Mouse (Mus musculus) embryonic facial prominence, embryonic 13.5 days (tissue): ENCODE results near the gene Bcar1. TPM values are rescaled to one million over a fixed set of nuclear protein-coding genes. Genes with fewer than 3 reads are reported as not detected.

Experiments
- ATAC-seq: fragments of 200-750 bp; cut with Nextera tagmentation; 2 replicates; pipeline ENCODE4 v1.8.0; 2017; ENCODE audit warnings: low read depth; ENCODE audit not compliant: insufficient number of reproducible peaks, insufficient read depth, low FRiP score, low TSS enrichment
- H3K27ac ChIP-seq: fragments of 300-500 bp; sonication (generic); 2 replicates; pipeline ENCODE4 v1.5.1; 2015; ENCODE audit warnings: moderate library complexity, mild to moderate bottlenecking, inconsistent platforms
- H3K27me3 ChIP-seq: fragments of 300-500 bp; sonication (generic); 2 replicates; pipeline ENCODE4 v1.6.1; 2015; ENCODE audit warnings: mild to moderate bottlenecking, inconsistent platforms
- H3K36me3 ChIP-seq: fragments of 300-500 bp; sonication (generic); 2 replicates; pipeline ENCODE4 v1.6.1; 2015; ENCODE audit warnings: mild to moderate bottlenecking, inconsistent platforms
- H3K4me1 ChIP-seq: fragments of 300-500 bp; sonication (generic); 2 replicates; pipeline ENCODE4 v1.6.1; 2015; ENCODE audit warnings: inconsistent platforms
- H3K4me2 ChIP-seq: fragments of 300-500 bp; sonication (generic); 2 replicates; pipeline ENCODE4 v1.6.1; 2015; ENCODE audit warnings: moderate library complexity, mild to moderate bottlenecking, inconsistent platforms
- H3K4me3 ChIP-seq: fragments of 300-500 bp; sonication (generic); 2 replicates; pipeline ENCODE4 v1.5.1; 2015; ENCODE audit warnings: mild to moderate bottlenecking, inconsistent platforms
- H3K9ac ChIP-seq: fragments of 300-500 bp; sonication (generic); 2 replicates; pipeline ENCODE4 v1.6.1; 2015; ENCODE audit warnings: mild to moderate bottlenecking, inconsistent platforms
- H3K9me3 ChIP-seq: fragments of 300-500 bp; sonication (generic); 2 replicates; pipeline ENCODE4 v1.6.1; 2016; ENCODE audit warnings: inconsistent platforms
- WGBS: fragments of 180-500 bp; shearing (Covaris S2); methylation state at CpG from one replicate; pipeline ENCODE4 v1.1.7; 2015; ENCODE audit warnings: mixed read lengths; 5-methylcytosine and 5-hydroxymethylcytosine counted together
- polyA plus RNA-seq: library from polyadenylated mRNA; unstranded; fragments of >200 nt; fragmentation: Nextera tagmentation; extraction: Ambion mirVana; gene quantifications from 2 replicates; pipeline ENCODE4 v1.2.1, GENCODE M21; 2015

Gene Bcar1
- polyA plus RNA-seq, 1 experiment from 2014 or later, result 37.3 TPM

GRCm38 (mm10) chr8:111769296-111769695 lies 25.7 kb upstream of the Bcar1 start:
- Histone ChIP-seq H3K27ac (peak overlapping the region; percentile 69), H3K9me3 (no peaks in the 10 kb centered on the region), H3K4me2 (no peak overlapping the region), H3K4me1 (peaks cover 15% of the 10 kb centered on the region), H3K27me3 (no peaks in the 10 kb centered on the region), H3K4me3 (no peak overlapping the region), H3K9ac (no peak overlapping the region), H3K36me3 (peaks cover 47% of the 10 kb centered on the region)
- no peak for ATAC-seq
- 56% methylated on average over 15 of the region's 15 CpGs for WGBS

- peaks cover 15% of the 10 kb centered on the region for H3K4me1 ChIP-seq
- 86% methylated on average over 6 of the region's 6 CpGs for WGBS
- no peaks in the 10 kb centered on the region for H3K9me3 ChIP-seq
- no peak overlapping the region for H3K4me2 ChIP-seq
- H3K27me3 ChIP-seq, result no peaks in the 10 kb centered on the region
- ATAC-seq, result no peak
- no peak overlapping the region for H3K4me3 ChIP-seq
- peaks cover 47% of the 10 kb centered on the region for H3K36me3 ChIP-seq
- H3K27ac ChIP-seq, result no peak overlapping the region
- H3K9ac ChIP-seq, result no peak overlapping the region
Measured at GRCm38 (mm10) chr8:111768651-111769050, 25.0 kb upstream of the Bcar1 start.

- WGBS, result 85% methylated on average over 4 of the region's 4 CpGs
- H3K27ac ChIP-seq, result no peak overlapping the region
- ATAC-seq, result no peak
- H3K4me3 ChIP-seq, result no peak overlapping the region
- peaks cover 18% of the 10 kb centered on the region for H3K4me1 ChIP-seq
- no peaks in the 10 kb centered on the region for H3K27me3 ChIP-seq
- H3K4me2 ChIP-seq, result no peak overlapping the region
- H3K36me3 ChIP-seq, result peaks cover 30% of the 10 kb centered on the region
- no peak overlapping the region for H3K9ac ChIP-seq
- no peaks in the 10 kb centered on the region for H3K9me3 ChIP-seq
Measured at GRCm38 (mm10) chr8:111765616-111766015, 22.0 kb upstream of the Bcar1 start.

- H3K4me1 ChIP-seq, result peaks cover 15% of the 10 kb centered on the region
- peaks cover 30% of the 10 kb centered on the region for H3K36me3 ChIP-seq
- WGBS, result 94% methylated on average over 9 of the region's 9 CpGs
- no peaks in the 10 kb centered on the region for H3K9me3 ChIP-seq
- no peaks in the 10 kb centered on the region for H3K27me3 ChIP-seq
- H3K4me2 ChIP-seq, result no peak overlapping the region
- no peak overlapping the region for H3K9ac ChIP-seq
- no peak for ATAC-seq
- H3K4me3 ChIP-seq, result no peak overlapping the region
- no peak overlapping the region for H3K27ac ChIP-seq
Measured at GRCm38 (mm10) chr8:111765096-111765495, 21.5 kb upstream of the Bcar1 start.

GRCm38 (mm10) chr8:111760708-111761107 lies 17.1 kb upstream of the Bcar1 start:
- no peak overlapping the region for H3K4me3 ChIP-seq
- WGBS, result 77% methylated on average over 13 of the region's 13 CpGs
- no peaks in the 10 kb centered on the region for H3K9me3 ChIP-seq
- H3K4me1 ChIP-seq, result 0 out of 2 replicates have a peak, but pooled peaks cover 3% of the 10 kb centered on the region
- ATAC-seq, result no peak
- H3K27me3 ChIP-seq, result no peaks in the 10 kb centered on the region
- H3K9ac ChIP-seq, result no peak overlapping the region
- H3K4me2 ChIP-seq, result no peak overlapping the region
- H3K27ac ChIP-seq, result no peak overlapping the region
- peaks cover 7% of the 10 kb centered on the region for H3K36me3 ChIP-seq

- WGBS, result 87% methylated on average over 5 of the region's 5 CpGs
- no peak for ATAC-seq
- no peak overlapping the region for H3K27ac ChIP-seq
Measured at GRCm38 (mm10) chr8:111758817-111759216, 15.2 kb upstream of the Bcar1 start.

GRCm38 (mm10) chr8:111757599-111757998 lies 14.0 kb upstream of the Bcar1 start:
- H3K9me3 ChIP-seq, result no peaks in the 10 kb centered on the region
- H3K27me3 ChIP-seq, result no peaks in the 10 kb centered on the region
- H3K4me3 ChIP-seq, result no peak overlapping the region
- no peak for ATAC-seq
- WGBS, result 90% methylated on average over 9 of the region's 9 CpGs
- H3K9ac ChIP-seq, result no peak overlapping the region
- no peak overlapping the region for H3K4me2 ChIP-seq
- H3K36me3 ChIP-seq, result no peaks in the 10 kb centered on the region
- 0 out of 2 replicates have a peak, but pooled peaks cover 3% of the 10 kb centered on the region for H3K4me1 ChIP-seq
- H3K27ac ChIP-seq, result no peak overlapping the region

More at GRCm38 (mm10) chr8:111758817-111759216, 15.2 kb upstream of the Bcar1 start:
- no peak overlapping the region for H3K4me2 ChIP-seq
- no peak overlapping the region for H3K9ac ChIP-seq
- H3K27me3 ChIP-seq, result no peaks in the 10 kb centered on the region
- H3K9me3 ChIP-seq, result no peaks in the 10 kb centered on the region
- no peak overlapping the region for H3K4me3 ChIP-seq
- H3K36me3 ChIP-seq, result no peaks in the 10 kb centered on the region
- H3K4me1 ChIP-seq, result 0 out of 2 replicates have a peak, but pooled peaks cover 3% of the 10 kb centered on the region

GRCm38 (mm10) chr8:111754736-111755135 lies 11.1 kb upstream of the Bcar1 start:
- no peak for ATAC-seq
- H3K9me3 ChIP-seq, result no peaks in the 10 kb centered on the region
- no peaks in the 10 kb centered on the region for H3K36me3 ChIP-seq
- WGBS, result 86% methylated on average over 6 of the region's 6 CpGs
- H3K4me2 ChIP-seq, result no peak overlapping the region
- no peak overlapping the region for H3K27ac ChIP-seq
- no peaks in the 10 kb centered on the region for H3K27me3 ChIP-seq
- no peak overlapping the region for H3K4me3 ChIP-seq
- no peaks in the 10 kb centered on the region for H3K4me1 ChIP-seq
- no peak overlapping the region for H3K9ac ChIP-seq

GRCm38 (mm10) chr8:111754088-111754487 lies 10.5 kb upstream of the Bcar1 start:
- Histone ChIP-seq H3K27me3 (no peaks in the 10 kb centered on the region), H3K9ac (no peak overlapping the region), H3K27ac (no peak overlapping the region), H3K9me3 (no peaks in the 10 kb centered on the region), H3K4me3 (no peak overlapping the region), H3K4me2 (no peak overlapping the region), H3K36me3 (no peaks in the 10 kb centered on the region), H3K4me1 (no peaks in the 10 kb centered on the region)
- 55% methylated on average over 2 of the region's 2 CpGs for WGBS
- no peak for ATAC-seq

GRCm38 (mm10) chr8:111748766-111749165 lies 5.2 kb upstream of the Bcar1 start:
- Histone ChIP-seq H3K4me3 (no peak overlapping the region), H3K9ac (no peak overlapping the region), H3K4me1 (peaks cover 24% of the 10 kb centered on the region), H3K27ac (no peak overlapping the region), H3K27me3 (no peaks in the 10 kb centered on the region), H3K9me3 (no peaks in the 10 kb centered on the region), H3K4me2 (no peak overlapping the region), H3K36me3 (no peaks in the 10 kb centered on the region)
- 50% methylated on average over 6 of the region's 6 CpGs for WGBS
- no peak for ATAC-seq

- no peak overlapping the region for H3K9ac ChIP-seq
- H3K4me1 ChIP-seq, result peaks cover 25% of the 10 kb centered on the region
- no peaks in the 10 kb centered on the region for H3K9me3 ChIP-seq
- H3K4me3 ChIP-seq, result no peak overlapping the region
- H3K4me2 ChIP-seq, result no peak overlapping the region
- no peaks in the 10 kb centered on the region for H3K36me3 ChIP-seq
- no peaks in the 10 kb centered on the region for H3K27me3 ChIP-seq
- no peak overlapping the region for H3K27ac ChIP-seq
- ATAC-seq, result no peak
- WGBS, result 69% methylated on average over 8 of the region's 8 CpGs
Measured at GRCm38 (mm10) chr8:111747866-111748649, 4.4 kb upstream of the Bcar1 start.
